Mouse (Mus musculus): ENCODE data around the gene Fcho2.
A peak's percentile ranks its signal among the peaks of the same experiment; 100 is the strongest.
"Not testable (repeated sequence)": the region's sequence is repeated elsewhere in the genome, so short reads cannot be mapped to it uniquely, and the experiment has no call there.

Gene Fcho2

GRCm38 (mm10) chr13:98815147-98815785, at the start of gene Fcho2:
TSS of gene Fcho2 (minus strand) at chr13:98815449.
- peak; percentile 100 for DNase-seq

DNA sequence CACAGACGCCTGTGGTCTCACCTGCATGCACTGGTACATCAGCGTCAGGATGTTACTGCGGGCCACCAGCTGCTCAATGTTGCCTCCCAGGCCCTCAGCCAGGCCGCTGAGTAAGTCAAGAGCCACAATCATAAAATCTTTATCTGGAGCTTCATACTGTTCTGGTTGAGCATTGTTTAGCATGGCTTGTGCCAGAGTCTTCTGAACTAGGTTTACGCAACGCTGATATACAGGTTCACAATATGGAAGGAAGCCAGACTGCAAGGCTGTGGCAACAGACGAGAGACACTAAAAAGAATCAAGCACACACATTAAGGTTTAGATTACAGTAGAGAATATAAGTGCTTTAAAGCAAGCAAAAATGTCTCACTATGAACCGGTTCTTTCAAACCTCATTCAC, 40.0 kb upstream of the Fcho2 start:
- DNase-seq = no peak

- no peak for DNase-seq
Measured at GRCm38 (mm10) chr13:98845794-98846193, 30.5 kb upstream of the Fcho2 start.

DNA sequence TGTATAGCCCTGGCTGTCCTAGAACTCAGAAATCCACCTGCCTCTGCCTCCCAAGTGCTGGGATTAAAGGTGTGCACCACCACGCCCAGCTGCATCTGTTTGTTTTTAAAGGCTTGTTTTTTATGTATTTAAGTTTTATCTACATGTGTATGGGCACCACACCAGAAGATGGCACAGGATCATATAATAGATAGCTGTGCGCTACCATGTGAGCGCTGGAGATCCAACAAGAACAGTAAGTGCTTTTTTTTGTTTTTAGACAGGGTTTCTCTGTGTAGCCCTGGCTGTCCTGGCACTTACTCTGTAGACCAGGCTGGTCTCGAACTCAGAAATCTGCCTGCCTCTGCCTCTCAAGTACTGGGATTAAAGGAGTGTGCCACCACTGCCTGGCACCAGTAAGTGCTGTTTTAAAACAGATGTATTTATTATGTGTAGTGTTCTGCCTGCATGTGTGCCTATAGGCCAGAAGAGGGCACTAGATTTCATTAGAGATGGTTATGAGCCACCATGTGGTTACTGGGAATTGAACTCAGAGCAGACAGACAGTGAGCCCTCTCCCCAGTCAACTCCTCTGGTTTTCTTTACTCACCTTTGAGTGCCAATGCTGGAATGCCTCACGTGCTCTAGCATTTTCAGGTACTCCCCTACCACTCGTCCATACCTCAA, 21.3 kb upstream of the Fcho2 start:
- DNase-seq = no peak

- DNase-seq = no peak
Measured at GRCm38 (mm10) chr13:98835740-98836139, 20.5 kb upstream of the Fcho2 start.

- DNase-seq = no peak
Measured at GRCm38 (mm10) chr13:98834723-98835122, 19.5 kb upstream of the Fcho2 start.

GRCm38 (mm10) chr13:98834199-98834598, 18.9 kb upstream of the Fcho2 start:
- no peak for DNase-seq

DNA sequence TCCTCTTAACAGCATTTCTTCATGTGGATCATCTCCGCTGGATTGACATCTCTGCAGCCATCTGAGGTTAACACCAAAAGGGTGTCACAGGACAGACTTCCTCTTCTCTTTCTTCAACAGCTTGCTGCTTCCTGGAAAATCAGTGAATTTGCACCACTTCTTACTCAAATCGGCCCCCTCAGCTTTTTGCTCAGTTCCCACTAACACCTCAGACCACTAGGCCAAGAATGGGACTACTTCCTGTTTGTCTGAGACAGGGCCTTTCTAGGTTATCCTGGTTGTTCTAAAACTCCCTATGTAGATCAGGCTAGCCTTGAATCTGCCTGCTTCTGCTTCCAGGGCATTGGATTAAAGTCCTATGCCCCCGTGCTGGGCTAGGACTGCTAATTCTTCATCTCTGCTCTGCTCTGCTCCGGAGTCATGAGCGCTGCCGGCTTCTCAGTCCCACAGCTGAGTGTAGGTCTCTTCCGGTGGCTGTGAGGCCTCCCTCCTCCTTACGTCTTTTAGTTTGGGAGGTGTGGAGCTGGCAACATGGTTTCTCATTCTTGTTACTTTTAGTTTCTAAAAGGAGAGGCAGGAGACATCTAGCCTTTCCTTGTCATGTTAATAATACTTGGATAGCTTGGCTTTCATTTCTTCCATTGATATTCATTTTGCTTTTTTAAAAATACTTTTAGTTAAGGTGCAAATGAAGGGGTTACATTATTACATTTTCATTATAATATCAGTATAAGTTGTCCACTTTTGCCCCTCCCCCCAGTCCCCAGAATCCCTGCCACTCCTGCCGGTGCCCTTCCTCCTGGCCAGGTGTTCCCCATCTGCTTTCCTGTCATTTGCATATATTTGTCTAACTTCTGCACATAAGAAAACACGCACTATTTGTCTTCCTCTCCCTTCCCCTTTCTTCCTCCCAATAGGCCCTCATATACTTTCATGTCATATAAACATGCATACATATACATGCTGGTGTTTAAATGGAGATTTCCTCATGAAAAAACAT, 17.5 kb upstream of the Fcho2 start:
- DNase-seq = no peak

DNA sequence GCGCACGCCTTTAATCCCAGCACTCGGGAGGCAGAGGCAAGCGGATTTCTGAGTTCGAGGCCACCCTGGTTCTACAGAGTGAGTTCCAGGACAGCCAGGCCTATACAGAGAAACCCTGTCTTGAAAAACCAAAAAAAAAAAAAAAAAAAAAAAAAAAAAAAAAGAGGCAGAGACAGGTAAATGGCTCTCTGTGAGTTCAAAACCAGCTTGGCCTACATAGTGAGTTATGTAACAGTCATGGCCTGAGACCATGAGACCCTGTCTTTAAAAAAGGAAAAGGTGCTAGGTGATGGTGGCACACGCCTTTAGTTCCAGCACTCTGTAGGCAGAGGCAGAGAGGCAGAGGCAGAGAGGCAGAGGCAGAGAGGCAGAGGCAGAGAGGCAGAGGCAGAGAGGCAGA, 13.8 kb upstream of the Fcho2 start:
- not testable (repeated sequence) for DNase-seq

- DNase-seq = no peak
Measured at GRCm38 (mm10) chr13:98825574-98825973, 10.3 kb upstream of the Fcho2 start.

- no peak for DNase-seq
Measured at GRCm38 (mm10) chr13:98819094-98819493, 3.8 kb upstream of the Fcho2 start.

- DNase-seq = peak; percentile 66
Measured at GRCm38 (mm10) chr13:98818205-98818604, 3.0 kb upstream of the Fcho2 start.

GRCm38 (mm10) chr13:98817766-98818165, 2.5 kb upstream of the Fcho2 start:
- no peak for DNase-seq

- DNase-seq = not testable (repeated sequence)
Measured at GRCm38 (mm10) chr13:98816981-98817660, 1.9 kb upstream of the Fcho2 start.

DNA sequence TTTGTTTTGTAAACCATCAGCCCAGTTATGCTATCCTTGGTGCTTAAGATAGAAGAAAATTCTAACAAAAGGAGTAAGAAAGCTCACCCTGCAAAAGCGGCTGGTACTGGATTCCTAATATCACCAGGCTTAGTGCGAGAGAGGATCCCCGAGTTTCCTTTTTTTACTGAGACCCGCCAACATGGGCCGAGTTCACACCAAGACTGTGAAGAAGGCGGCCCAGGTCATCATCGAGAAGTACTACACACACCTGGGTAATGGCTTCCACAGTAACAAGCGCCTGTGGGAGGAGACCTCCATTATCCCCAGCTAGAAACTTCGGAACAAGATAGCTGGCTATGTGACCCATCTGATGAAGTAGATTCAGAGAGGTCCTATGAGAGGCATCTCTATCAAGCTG, 1.3 kb upstream of the Fcho2 start:
- no peak for DNase-seq

GRCm38 (mm10) chr13:98814275-98815040, 791 bp downstream of the Fcho2 start:
- DNase-seq = peak; percentile 65

DNA sequence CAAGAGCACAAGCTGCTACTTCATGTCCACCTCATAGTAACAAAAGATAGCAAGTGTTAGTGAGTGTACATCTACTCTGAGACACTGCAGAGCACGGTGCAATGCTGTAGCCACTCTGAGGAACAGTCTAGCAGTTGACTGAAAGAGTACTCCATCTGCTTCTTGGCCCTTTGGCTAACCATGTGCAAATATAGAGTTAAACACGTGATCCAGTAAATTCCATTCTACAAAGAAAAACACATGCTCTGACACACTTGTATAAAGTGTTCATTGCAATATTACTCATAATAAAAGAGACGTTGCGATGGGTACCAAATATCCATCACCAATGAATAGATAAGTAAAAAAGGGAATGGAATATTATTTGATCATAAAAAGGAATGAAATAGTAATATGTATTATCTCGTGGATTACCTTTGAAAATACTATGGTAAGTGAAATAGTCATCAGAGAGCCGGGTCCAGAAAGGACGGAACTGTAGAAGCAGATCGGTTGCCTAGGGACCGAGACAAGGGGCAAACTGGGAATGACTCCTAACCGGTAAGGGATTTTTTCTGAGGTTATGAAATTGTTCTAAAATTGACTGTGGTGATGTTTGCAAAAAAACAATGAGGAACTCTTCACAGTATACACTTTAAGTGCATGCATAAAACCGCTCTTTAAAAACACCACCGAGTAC, 1.5 kb downstream of the Fcho2 start:
- DNase-seq = no peak

DNA sequence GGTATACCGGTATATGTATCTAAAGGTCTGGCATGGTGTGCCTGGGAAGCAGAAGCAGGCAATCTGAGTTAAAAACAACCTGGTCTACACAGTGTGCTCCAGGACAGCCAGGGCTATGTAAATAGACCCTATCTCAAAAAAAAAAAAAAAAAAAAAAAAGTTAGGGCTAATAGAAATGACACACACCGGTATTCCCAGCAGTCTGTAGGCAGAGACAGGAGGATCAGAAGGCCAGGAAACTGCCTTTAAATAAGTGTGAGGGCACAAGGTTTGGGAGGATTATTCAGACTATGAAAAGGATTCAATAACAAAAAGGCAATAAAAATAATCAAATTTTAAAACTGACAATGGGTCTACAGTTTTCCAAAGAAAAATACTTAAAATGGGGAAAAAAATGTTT, 2.1 kb downstream of the Fcho2 start:
- no peak for DNase-seq

DNA sequence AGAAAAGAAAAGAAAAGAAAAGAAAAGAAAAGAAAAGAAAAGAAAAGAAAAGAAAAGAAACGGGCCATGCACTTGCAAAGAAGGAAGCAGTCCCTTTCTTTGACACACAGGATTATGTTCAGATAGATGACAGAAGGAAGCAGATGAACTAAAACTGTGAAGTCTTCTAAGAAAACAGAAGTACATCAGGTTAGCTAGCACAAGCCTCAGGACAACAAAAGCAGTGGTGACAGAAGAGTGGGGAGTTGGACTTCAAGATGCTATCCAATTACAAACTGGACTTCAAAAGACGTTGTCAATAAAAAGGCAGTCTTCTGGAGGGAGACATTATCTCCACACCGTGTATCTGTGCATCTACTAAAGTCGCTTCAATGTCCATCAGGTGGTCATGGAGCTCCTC, 3.0 kb downstream of the Fcho2 start:
- no peak for DNase-seq

DNA sequence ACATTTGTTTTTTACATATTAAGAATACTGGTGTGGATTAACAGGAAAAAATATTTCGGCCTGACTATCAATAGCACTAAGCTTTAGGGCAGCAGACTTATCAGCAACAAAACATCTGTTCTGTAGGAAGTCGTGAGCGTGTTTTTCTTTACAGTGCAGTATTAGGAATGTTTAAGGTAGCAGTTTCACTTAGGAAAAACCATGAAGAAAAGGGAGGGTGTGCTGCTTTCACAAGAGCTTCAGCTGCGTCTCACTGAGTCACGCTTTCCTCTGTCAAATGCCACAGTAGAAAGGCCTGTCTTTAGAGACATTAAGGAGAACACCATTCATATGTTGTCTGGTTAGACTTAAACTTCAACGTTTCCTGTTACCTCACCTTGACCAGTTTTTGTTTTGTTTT, 5.1 kb downstream of the Fcho2 start:
- DNase-seq = no peak

DNA sequence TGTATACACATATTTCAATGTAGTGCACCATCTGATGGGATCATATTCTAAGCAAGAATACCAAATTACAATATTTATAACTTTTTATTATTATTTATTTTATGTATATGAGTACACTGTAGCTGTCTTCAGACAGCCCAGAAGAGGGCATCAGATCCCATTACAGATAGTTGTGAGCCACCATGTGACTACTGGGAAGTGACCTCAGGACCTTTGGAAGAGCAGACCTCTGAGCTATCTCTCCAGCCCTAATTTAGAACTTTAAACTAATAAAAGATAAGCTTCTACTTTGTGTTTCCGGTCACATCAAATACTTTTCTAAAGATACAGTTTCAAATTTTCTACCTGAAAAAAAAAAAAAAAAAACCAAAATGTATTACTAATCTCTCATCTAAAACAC, 6.2 kb downstream of the Fcho2 start:
- no peak for DNase-seq

DNA sequence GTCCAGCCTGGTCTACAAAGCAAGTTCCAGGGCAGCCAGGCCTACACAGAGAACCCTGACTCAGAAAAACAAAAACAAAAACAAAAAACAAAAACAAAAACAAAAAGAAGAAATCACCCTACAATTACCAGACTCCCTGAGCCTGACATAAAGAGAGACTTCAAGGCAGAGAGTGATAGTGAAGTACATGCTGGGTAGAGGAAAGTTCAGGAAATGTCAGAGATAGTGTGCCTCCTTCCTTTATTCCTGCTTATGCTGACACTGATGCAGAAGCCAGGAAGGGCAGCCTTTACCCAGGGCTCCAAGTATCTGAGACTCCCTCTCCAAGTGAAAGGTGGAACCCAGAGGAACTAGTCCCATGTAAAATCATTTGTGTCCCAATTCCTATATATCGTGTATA, 10.8 kb downstream of the Fcho2 start:
- no peak for DNase-seq
